8 mouse cellular contexts compared by ENCODE assay signal in the genomic region with DNA sequence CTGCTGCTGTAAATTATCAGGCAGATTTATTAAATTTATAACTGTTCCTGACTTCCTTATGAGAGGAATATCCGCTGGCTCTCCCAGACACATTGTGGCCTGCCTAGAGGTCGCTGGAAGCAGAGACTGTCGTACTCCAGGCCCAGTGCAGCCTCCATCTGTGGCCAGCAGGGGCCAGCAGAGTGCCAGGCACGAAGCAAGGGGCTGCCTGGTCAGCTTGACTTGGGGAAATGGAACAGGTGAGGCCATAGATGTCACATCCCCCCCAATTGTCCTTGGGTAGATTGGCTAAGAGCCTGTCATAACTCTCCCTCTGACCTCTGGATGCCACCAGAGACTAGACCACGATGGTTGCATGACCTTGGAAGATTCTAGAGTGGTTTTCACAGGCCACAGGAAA. TPM values are rescaled to one million over a fixed set of nuclear protein-coding genes. Genes with fewer than 3 reads are reported as not detected.
A peak's percentile ranks its signal among the peaks of the same experiment; 100 is the strongest.
DNase-seq lines count a peak whose midpoint lies in the region; ATAC-seq and TF ChIP-seq lines count a peak whose summit lies in the region.

No protein-coding gene starts in this region.

- no peak for TF ChIP-seq EP300 in heart, postnatal 0 days (IDR thresholded peaks at IDR 0.05; ENCODE audit: low read depth)
- no peak for TF ChIP-seq EP300 in lung, postnatal 0 days (IDR thresholded peaks at IDR 0.05)

- H3K4me1 ChIP-seq in embryonic facial prominence, embryonic 14.5 days (ENCODE audit: control insufficient read depth, insufficient read depth, low read length): no peaks in the 10 kb centered on the region
- H3K4me1 ChIP-seq in heart, postnatal 0 days (ENCODE audit: control insufficient read depth, insufficient read depth): 0 out of 2 replicates have a peak, but pooled peaks cover under 1% of the 10 kb centered on the region
- no peaks in the 10 kb centered on the region for H3K4me1 ChIP-seq in lung, postnatal 0 days (ENCODE audit: insufficient read depth, low read depth, low read length)

- H3K4me2 ChIP-seq in embryonic facial prominence, embryonic 14.5 days (ENCODE audit: low read depth, low read length): no peak overlapping the region
- H3K4me2 ChIP-seq in heart, postnatal 0 days (ENCODE audit: low read depth, low read length): no peak overlapping the region
- H3K4me2 ChIP-seq in lung, postnatal 0 days (replicated peaks; ENCODE audit: low read depth, low read length): no peak overlapping the region

- WGBS in embryonic facial prominence, embryonic 14.5 days: 16% methylated on average over 5 of the region's 5 CpGs
- 18% methylated on average over 5 of the region's 5 CpGs for WGBS in heart, postnatal 0 days
- 25% methylated on average over 5 of the region's 5 CpGs for WGBS in lung, postnatal 0 days

- peak; percentile 97 for TF ChIP-seq CTCF in heart, postnatal 0 days (IDR thresholded peaks at IDR 0.05; ENCODE audit: low read depth)
- TF ChIP-seq CTCF in lung, postnatal 0 days (IDR thresholded peaks at IDR 0.05): peak; percentile 99

- no peak overlapping the region for H3K9ac ChIP-seq in embryonic facial prominence, embryonic 14.5 days (ENCODE audit: low read depth, low read length)
- H3K9ac ChIP-seq in heart, postnatal 0 days (replicated peaks; ENCODE audit: low read depth, low read length): no peak overlapping the region
- no peak overlapping the region for H3K9ac ChIP-seq in lung, postnatal 0 days (replicated peaks; ENCODE audit: low read depth)

- no peak overlapping the region for H3K4me3 ChIP-seq in embryonic facial prominence, embryonic 14.5 days (ENCODE audit: low read depth, low read length)
- H3K4me3 ChIP-seq in heart, postnatal 0 days (ENCODE audit: low read depth, low read length): no peak overlapping the region
- H3K4me3 ChIP-seq in lung, postnatal 0 days (ENCODE audit: low read depth, low read length): no peak overlapping the region

- H3K27ac ChIP-seq in embryonic facial prominence, embryonic 14.5 days (replicated peaks; ENCODE audit: low read depth, low read length): no peak overlapping the region
- H3K27ac ChIP-seq in heart, postnatal 0 days (ENCODE audit: low read depth): no peak overlapping the region
- H3K27ac ChIP-seq in lung, postnatal 0 days (ENCODE audit: low read length): no peak overlapping the region

- no peaks in the 10 kb centered on the region for H3K27me3 ChIP-seq in embryonic facial prominence, embryonic 14.5 days (replicated peaks; ENCODE audit: control insufficient read depth, insufficient read depth, low read length)
- H3K27me3 ChIP-seq in heart, postnatal 0 days (ENCODE audit: control insufficient read depth, insufficient read depth, low read length): no peaks in the 10 kb centered on the region
- no peaks in the 10 kb centered on the region for H3K27me3 ChIP-seq in lung, postnatal 0 days (replicated peaks; ENCODE audit: insufficient read depth, low read length)

- ATAC-seq in embryonic facial prominence, embryonic 14.5 days (ENCODE audit: low read depth): peak; percentile 51
- peak; percentile 66 for ATAC-seq in heart, postnatal 0 days (ENCODE audit: insufficient read depth, low read depth)
- peak; percentile 64 for ATAC-seq in lung, postnatal 0 days

- peaks cover 75% of the 10 kb centered on the region for H3K36me3 ChIP-seq in embryonic facial prominence, embryonic 14.5 days (ENCODE audit: control insufficient read depth, insufficient read depth, low read length)
- H3K36me3 ChIP-seq in heart, postnatal 0 days (replicated peaks; ENCODE audit: control insufficient read depth, insufficient read depth, low read length): peaks cover 80% of the 10 kb centered on the region
- peaks cover 27% of the 10 kb centered on the region for H3K36me3 ChIP-seq in lung, postnatal 0 days (ENCODE audit: insufficient read depth, low read length)

- H3K9me3 ChIP-seq in embryonic facial prominence, embryonic 14.5 days (ENCODE audit: control insufficient read depth, low read length): no peaks in the 10 kb centered on the region
- no peaks in the 10 kb centered on the region for H3K9me3 ChIP-seq in heart, postnatal 0 days (replicated peaks; ENCODE audit: control insufficient read depth, low read length)
- no peaks in the 10 kb centered on the region for H3K9me3 ChIP-seq in lung, postnatal 0 days (ENCODE audit: low read length)

- peak; percentile 31 for DNase-seq in CD4-positive helper T cell, adult 2 months (ENCODE audit: low read depth, low spot score)
- DNase-seq in adrenal gland, postnatal 10 days: peak; percentile 90
- DNase-seq in embryonic facial prominence, embryonic 14.5 days (ENCODE audit: low spot score): peak; percentile 50
- peak; percentile 52 for DNase-seq in heart, postnatal 0 days (ENCODE audit: low spot score)
- peak; percentile 64 to 90 for DNase-seq in kidney, postnatal 36 days
- DNase-seq in lung, postnatal 0 days (ENCODE audit: low spot score): peak; percentile 61
- DNase-seq in retina, adult 2 months (ENCODE audit: low read depth, low spot score): peak; percentile 49
- peak; percentile 55 to 65 for DNase-seq in urinary bladder, postnatal 36 days (ENCODE audit: low spot score in 2 of 2)

RNA-seq across cellular contexts. Expression of gene Katnb1, which starts 18.0 kb away (rescaled TPM):
- 10 to 100 TPM in 1 of 2 experiments, 1 to 10 TPM in 1; 9.4 to 16.1 TPM for total RNA-seq in adrenal gland, postnatal 10 days (2021)
- 18.6 and 20.8 TPM in 2 replicates for polyA plus RNA-seq in embryonic facial prominence, embryonic 14.5 days (2014; fragmentation: Nextera tagmentation; extraction: Ambion mirVana)
- total RNA-seq in heart, postnatal 0 days (2014; rRNA removed; ENCODE audit: low replicate concordance): 10.7 and 20.5 TPM in 2 replicates
- 8.2 and 10.2 TPM in 2 replicates for polyA plus RNA-seq in heart, postnatal 0 days (2015; fragmentation: Nextera tagmentation; extraction: Ambion mirVana)
- polyA plus RNA-seq in lung, postnatal 0 days (2015; fragmentation: Nextera tagmentation; extraction: Ambion mirVana): 10.4 and 10.8 TPM in 2 replicates

RNA-seq across cellular contexts. Expression of gene Drc7, which starts 44.1 kb away (rescaled TPM):
- not detected for total RNA-seq in adrenal gland, postnatal 10 days (2021)
- 0.47 and 0.60 TPM in 2 replicates for polyA plus RNA-seq in embryonic facial prominence, embryonic 14.5 days (2014; fragmentation: Nextera tagmentation; extraction: Ambion mirVana)
- total RNA-seq in heart, postnatal 0 days (2014; rRNA removed; ENCODE audit: low replicate concordance): not detected in 2 replicates
- polyA plus RNA-seq in heart, postnatal 0 days (2015; fragmentation: Nextera tagmentation; extraction: Ambion mirVana): 0.12 TPM in 1 of 2 replicates, not detected in the other
- polyA plus RNA-seq in lung, postnatal 0 days (2015; fragmentation: Nextera tagmentation; extraction: Ambion mirVana): 3.1 and 3.9 TPM in 2 replicates

Comparison
In these comparisons a context has a peak if more than half of its experiments do, and no peak if none do; other contexts are left out.
1. DNase-seq: peak in every context shown above with its lines; median percentile 90 in adrenal gland, postnatal 10 days; 77 in kidney, postnatal 36 days; 61 in lung, postnatal 0 days; 60 in urinary bladder, postnatal 36 days; 52 in heart, postnatal 0 days; 50 in embryonic facial prominence, embryonic 14.5 days; 49 in retina, adult 2 months; 31 in CD4-positive helper T cell, adult 2 months.